Mouse (Mus musculus): ENCODE data around the gene Lipi. TPM values are rescaled to one million over a fixed set of nuclear protein-coding genes. Genes with fewer than 3 reads are reported as not detected.

Lipi gene
- total RNA-seq (2023): not detected

GRCm38 (mm10) chr16:75585961-75586360 lies at the start of gene Lipi:
Gene Lipi (minus strand): TSS chr16:75586061.

GRCm38 (mm10) chr16:75592671-75593500 lies 7.0 kb upstream of the Lipi start, which contains the start of gene Rbm11:
Gene Rbm11 (plus strand): TSS chr16:75592844.

Other genes with a start within 250 kb of the Lipi start
- gene Rbm11, start 6.8 kb upstream of the Lipi start, total RNA-seq (2023): not detected
- 10.0 TPM for gene Hspa13, start 181.0 kb upstream of the Lipi start, total RNA-seq (2023)